Mouse (Mus musculus) layer of hippocampus, adult 8-10 months (tissue): ENCODE measurements at regions not wholly inside any gene's neighbourhood (a gene's known extent, or its start where the extent isn't known, plus 50 kb on each side); places are given as distances from the start of the nearest gene placed in this dataset.
A peak's percentile ranks its signal among the peaks of the same experiment; 100 is the strongest.

Source experiments
- DNase-seq, 2 experiments: peaks; one replicate each; pipeline ENCODE4 v3.0.0; 2022; ENCODE audit warnings: low spot score in 2 of 2

GRCm38 (mm10) chr19:59738541-59738940, 204.9 kb downstream of the Rab11fip2 start:
- no peak for DNase-seq

- DNase-seq, result peak; percentile 4 to 11
Observed at GRCm38 (mm10) chr19:59742946-59743345, 200.5 kb downstream of the Rab11fip2 start.

- DNase-seq, result no peak
Observed at GRCm38 (mm10) chr19:59761218-59761617, 182.2 kb downstream of the Rab11fip2 start.

- no peak for DNase-seq
Observed at GRCm38 (mm10) chr19:59784401-59785046, 158.9 kb downstream of the Rab11fip2 start.

- DNase-seq, result no peak
Observed at GRCm38 (mm10) chr19:59831304-59831703, 112.2 kb downstream of the Rab11fip2 start.

- DNase-seq, result peak in 1 of 2 experiments; percentile 12
Observed at GRCm38 (mm10) chr19:59837138-59837537, 106.3 kb downstream of the Rab11fip2 start.

GRCm38 (mm10) chr19:59837628-59838027, 105.8 kb downstream of the Rab11fip2 start:
- no peak for DNase-seq

- no peak for DNase-seq
Observed at GRCm38 (mm10) chr19:59844270-59844669, 99.2 kb downstream of the Rab11fip2 start.

GRCm38 (mm10) chr19:59846807-59847206, 96.6 kb downstream of the Rab11fip2 start:
- no peak for DNase-seq

- DNase-seq, result no peak
Observed at GRCm38 (mm10) chr19:59850696-59851095, 92.8 kb downstream of the Rab11fip2 start.

GRCm38 (mm10) chr19:59852011-59852738, 91.3 kb downstream of the Rab11fip2 start:
- no peak for DNase-seq
